Mouse (Mus musculus) stomach, embryonic 16.5 days (tissue): ENCODE measurements at regions not wholly inside any gene's neighbourhood (a gene's known extent, or its start where the extent isn't known, plus 50 kb on each side); places are given as distances from the start of the nearest gene placed in this dataset.

ENCODE experiments used
- ATAC-seq: fragments of 200-750 bp; cut with Nextera tagmentation; 2 replicates; pipeline ENCODE4 v1.8.0; 2017; ENCODE audit warnings: moderate number of reproducible peaks, moderate TSS enrichment; ENCODE audit not compliant: insufficient read depth, low FRiP score
- H3K27ac ChIP-seq: fragments of 300-500 bp; sonication (generic); 2 replicates; pipeline ENCODE4 v1.5.1; 2014; ENCODE audit warnings: low read length
- H3K27me3 ChIP-seq: fragments of 300-500 bp; sonication (generic); 2 replicates; pipeline ENCODE4 v1.6.1; 2014; ENCODE audit warnings: low read length, control low read depth, mixed read lengths; ENCODE audit not compliant: control insufficient read depth, insufficient read depth
- H3K36me3 ChIP-seq: fragments of 300-500 bp; sonication (generic); 2 replicates; pipeline ENCODE4 v1.6.1; 2014; ENCODE audit warnings: low read length; ENCODE audit not compliant: control insufficient read depth, insufficient read depth
- H3K4me1 ChIP-seq: fragments of 300-500 bp; sonication (generic); 2 replicates; pipeline ENCODE4 v1.6.1; 2014; ENCODE audit warnings: low read length, control low read depth, mixed read lengths; ENCODE audit not compliant: control insufficient read depth, insufficient read depth
- H3K4me2 ChIP-seq: fragments of 300-500 bp; sonication (generic); 2 replicates; pipeline ENCODE4 v1.6.1; 2014; ENCODE audit warnings: low read depth, low read length, mixed read lengths
- H3K4me3 ChIP-seq: fragments of 300-500 bp; sonication (generic); replicated peaks from 2 replicates; pipeline ENCODE4 v1.5.1; 2014; ENCODE audit warnings: mild to moderate bottlenecking, low read length
- H3K9ac ChIP-seq: fragments of 300-500 bp; sonication (generic); 2 replicates; pipeline ENCODE4 v1.6.1; 2014; ENCODE audit warnings: low read length
- H3K9me3 ChIP-seq: fragments of 300-500 bp; sonication (generic); replicated peaks from 2 replicates; pipeline ENCODE4 v1.6.1; 2016; ENCODE audit warnings: low read length, control low read depth; ENCODE audit not compliant: control insufficient read depth
- WGBS: fragments of 180-500 bp; shearing (Covaris S2); extraction: QIAGEN DNeasy Blood & Tissue Kit; methylation state at CpG from one replicate; pipeline ENCODE4 v1.1.7; 2014; 5-methylcytosine and 5-hydroxymethylcytosine counted together

DNA sequence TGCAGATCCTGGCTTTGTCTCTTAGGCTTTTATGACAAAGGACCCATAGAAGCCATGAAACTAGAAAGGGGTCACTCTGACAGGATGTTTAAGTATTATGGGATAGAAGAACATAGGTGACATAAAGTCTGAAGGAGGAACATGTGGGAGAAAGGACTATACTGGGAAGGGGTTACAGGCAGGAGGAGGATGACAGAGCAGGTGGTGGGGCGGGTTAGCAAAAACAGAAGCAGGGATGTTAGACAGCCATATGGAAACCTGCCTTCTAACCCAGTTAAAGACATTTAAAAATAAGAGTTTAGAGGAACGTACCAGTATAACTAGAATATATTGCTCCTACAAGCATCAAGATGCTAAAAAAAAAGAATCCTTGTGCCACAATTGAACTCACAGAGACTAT is 438.9 kb upstream of the Htr2a start:
- no peak overlapping the region for H3K4me2 ChIP-seq
- no peak overlapping the region for H3K4me3 ChIP-seq
- ATAC-seq, result no peak
- no peaks in the 10 kb centered on the region for H3K9me3 ChIP-seq
- no peak overlapping the region for H3K27ac ChIP-seq
- 84% methylated on average over 2 of the region's 2 CpGs for WGBS
- H3K9ac ChIP-seq, result no peak overlapping the region
- H3K36me3 ChIP-seq, result no peaks in the 10 kb centered on the region
- H3K27me3 ChIP-seq, result no peaks in the 10 kb centered on the region
- H3K4me1 ChIP-seq, result no peaks in the 10 kb centered on the region

DNA sequence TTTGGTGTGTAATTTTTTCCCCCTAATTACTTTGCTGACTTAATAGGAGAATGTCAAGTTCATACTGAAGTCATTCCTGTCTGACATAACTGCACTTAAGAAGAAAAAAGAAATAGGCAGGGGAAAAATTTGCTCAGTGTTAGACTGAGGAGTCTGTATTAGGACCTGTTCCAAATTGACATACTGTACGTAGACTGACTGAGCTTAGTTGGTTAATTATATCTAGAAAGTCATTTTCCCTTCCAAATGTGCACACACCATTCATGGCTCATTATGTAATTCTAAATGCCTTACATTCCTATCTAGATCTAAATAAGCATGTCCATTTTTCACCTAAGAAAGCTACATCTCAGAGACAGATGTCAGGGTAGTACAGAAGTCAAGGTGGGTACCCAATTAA is 435.6 kb upstream of the Htr2a start:
- ATAC-seq, result no peak
- WGBS, result 54% methylated on average over 1 of the region's 1 CpGs
- H3K9me3 ChIP-seq, result no peaks in the 10 kb centered on the region
- no peak overlapping the region for H3K4me3 ChIP-seq
- H3K9ac ChIP-seq, result no peak overlapping the region
- no peak overlapping the region for H3K27ac ChIP-seq
- H3K4me2 ChIP-seq, result no peak overlapping the region
- no peaks in the 10 kb centered on the region for H3K4me1 ChIP-seq
- H3K36me3 ChIP-seq, result no peaks in the 10 kb centered on the region
- H3K27me3 ChIP-seq, result no peaks in the 10 kb centered on the region

GRCm38 (mm10) chr14:74217914-74218446 is 422.7 kb upstream of the Htr2a start:
- H3K4me3 ChIP-seq, result no peak overlapping the region
- H3K36me3 ChIP-seq, result no peaks in the 10 kb centered on the region
- H3K4me1 ChIP-seq, result no peaks in the 10 kb centered on the region
- H3K27ac ChIP-seq, result no peak overlapping the region
- no peak overlapping the region for H3K9ac ChIP-seq
- no peak overlapping the region for H3K4me2 ChIP-seq
- no peaks in the 10 kb centered on the region for H3K27me3 ChIP-seq
- H3K9me3 ChIP-seq, result no peaks in the 10 kb centered on the region
- no peak for ATAC-seq
- 57% methylated on average over 2 of the region's 2 CpGs for WGBS

DNA sequence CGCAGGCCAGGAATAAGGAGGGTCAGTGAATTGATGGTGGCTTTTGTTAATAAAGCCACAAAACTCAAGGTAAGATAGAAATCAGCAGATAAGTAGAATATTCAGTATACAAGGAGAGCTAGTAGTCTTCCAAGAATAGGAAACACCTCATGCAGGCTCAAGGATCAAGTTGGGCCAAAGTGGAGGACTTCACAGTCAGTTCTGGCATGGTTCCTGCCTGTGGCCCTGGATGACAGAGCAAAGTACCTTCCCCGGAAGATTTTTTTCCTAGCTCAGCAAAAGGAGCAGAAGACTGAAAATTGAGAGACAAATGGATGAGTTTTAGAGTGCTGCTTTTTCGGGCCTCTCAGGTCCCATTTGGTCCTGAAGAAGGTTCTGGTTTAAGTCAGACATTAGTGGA is 420.9 kb upstream of the Htr2a start:
- H3K9me3 ChIP-seq, result no peaks in the 10 kb centered on the region
- no peaks in the 10 kb centered on the region for H3K4me1 ChIP-seq
- no peaks in the 10 kb centered on the region for H3K36me3 ChIP-seq
- no peak overlapping the region for H3K27ac ChIP-seq
- H3K4me2 ChIP-seq, result no peak overlapping the region
- no peaks in the 10 kb centered on the region for H3K27me3 ChIP-seq
- H3K4me3 ChIP-seq, result no peak overlapping the region
- 77% methylated on average over 3 of the region's 3 CpGs for WGBS
- H3K9ac ChIP-seq, result no peak overlapping the region
- ATAC-seq, result no peak

- 67% methylated on average over 1 of the region's 1 CpGs for WGBS
Observed at GRCm38 (mm10) chr14:74222093-74222492, 418.5 kb upstream of the Htr2a start.

GRCm38 (mm10) chr14:74229560-74230187 is 411.0 kb upstream of the Htr2a start:
- no peaks in the 10 kb centered on the region for H3K4me1 ChIP-seq
- H3K36me3 ChIP-seq, result no peaks in the 10 kb centered on the region
- no peak overlapping the region for H3K4me2 ChIP-seq
- ATAC-seq, result no peak
- 78% methylated on average over 5 of the region's 5 CpGs for WGBS
- H3K9ac ChIP-seq, result no peak overlapping the region
- H3K27ac ChIP-seq, result no peak overlapping the region
- no peaks in the 10 kb centered on the region for H3K9me3 ChIP-seq
- H3K27me3 ChIP-seq, result no peaks in the 10 kb centered on the region
- no peak overlapping the region for H3K4me3 ChIP-seq

More at GRCm38 (mm10) chr14:74222093-74222492, 418.5 kb upstream of the Htr2a start:
- Histone ChIP-seq H3K9ac (no peak overlapping the region), H3K9me3 (no peaks in the 10 kb centered on the region), H3K4me3 (no peak overlapping the region), H3K27me3 (no peaks in the 10 kb centered on the region), H3K4me2 (no peak overlapping the region), H3K27ac (no peak overlapping the region), H3K4me1 (no peaks in the 10 kb centered on the region), H3K36me3 (no peaks in the 10 kb centered on the region)
- no peak for ATAC-seq

- Histone ChIP-seq H3K4me3 (no peak overlapping the region), H3K9me3 (no peaks in the 10 kb centered on the region), H3K4me2 (no peak overlapping the region), H3K36me3 (no peaks in the 10 kb centered on the region), H3K27me3 (no peaks in the 10 kb centered on the region), H3K4me1 (no peaks in the 10 kb centered on the region), H3K9ac (no peak overlapping the region), H3K27ac (no peak overlapping the region)
- 64% methylated on average over 2 of the region's 2 CpGs for WGBS
- no peak for ATAC-seq
Observed at GRCm38 (mm10) chr14:74240212-74240611, 400.4 kb upstream of the Htr2a start.

- Histone ChIP-seq H3K4me2 (no peak overlapping the region), H3K9ac (no peak overlapping the region), H3K4me3 (no peak overlapping the region), H3K27ac (no peak overlapping the region), H3K4me1 (no peaks in the 10 kb centered on the region), H3K9me3 (no peaks in the 10 kb centered on the region), H3K27me3 (no peaks in the 10 kb centered on the region), H3K36me3 (no peaks in the 10 kb centered on the region)
- 69% methylated on average over 5 of the region's 5 CpGs for WGBS
- ATAC-seq, result no peak
Observed at GRCm38 (mm10) chr14:74249263-74249878, 391.3 kb upstream of the Htr2a start.

DNA sequence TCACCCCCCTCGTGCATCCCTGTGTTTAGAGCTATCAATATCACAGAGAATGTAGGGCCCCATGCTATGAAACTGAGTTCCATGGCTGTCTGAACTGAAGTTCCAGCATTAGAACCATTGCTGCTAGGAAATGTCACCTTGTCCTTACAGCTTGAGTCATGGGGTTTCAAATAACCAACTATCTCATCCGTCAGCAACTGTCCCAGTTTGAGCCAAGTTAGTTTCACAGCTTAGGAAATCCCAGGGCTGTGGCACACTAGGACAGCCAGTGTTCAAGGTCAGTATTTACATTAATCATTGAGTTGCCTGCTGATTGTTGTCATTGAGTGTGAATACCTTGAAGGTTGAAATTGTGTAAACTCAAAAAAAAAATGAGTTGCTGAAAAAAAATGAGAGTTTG is 390.6 kb upstream of the Htr2a start:
- Histone ChIP-seq H3K9ac (no peak overlapping the region), H3K36me3 (no peaks in the 10 kb centered on the region), H3K4me3 (no peak overlapping the region), H3K27ac (no peak overlapping the region), H3K9me3 (no peaks in the 10 kb centered on the region), H3K4me1 (no peaks in the 10 kb centered on the region), H3K27me3 (no peaks in the 10 kb centered on the region), H3K4me2 (no peak overlapping the region)
- no peak for ATAC-seq
- 55% methylated on average over 2 of the region's 2 CpGs for WGBS
